Mouse (Mus musculus): ENCODE measurements at regions not wholly inside any gene's neighbourhood (a gene's known extent, or its start where the extent isn't known, plus 50 kb on each side); places are given as distances from the start of the nearest gene placed in this dataset.

- TF ChIP-seq POLR2A (IDR thresholded peaks at IDR 0.05; ENCODE audit: low read depth, low read length) (no peak), CTCF (conservative IDR thresholded peaks at IDR 0.05; ENCODE audit: insufficient read depth, insufficient read length, low read depth, low read length) (no peak)
These were observed 83.3 kb downstream of the Atp6ap1l start for GRCm38 (mm10) chr13:90821898-90822297.

All from kidney, adult 2 months (tissue).